Mouse (Mus musculus) limb, embryonic 10.5 days (tissue): ENCODE data around the gene Rtn4ip1. TPM values are rescaled to one million over a fixed set of nuclear protein-coding genes. Genes with fewer than 3 reads are reported as not detected.

ENCODE experiments used
- polyA plus RNA-seq: library from polyadenylated mRNA; unstranded; fragments of >200 nt; fragmentation: Nextera tagmentation; extraction: Ambion mirVana; gene quantifications from 2 replicates; pipeline ENCODE4 v1.2.1, GENCODE M21; 2016

Rtn4ip1 gene
- polyA plus RNA-seq, 1 experiment from 2014 or later: 21.7 TPM

Other genes with a start within 250 kb of the Rtn4ip1 start
- 29.7 and 33.1 TPM in 2 replicates for gene Qrsl1, start 62 bp upstream of the Rtn4ip1 start, polyA plus RNA-seq
- gene Crybg1, start 247.0 kb downstream of the Rtn4ip1 start, polyA plus RNA-seq: 0.35 and 0.43 TPM in 2 replicates